Mouse (Mus musculus) activated CD4-positive, CD25-positive, alpha-beta regulatory T cell, adult 4 months (primary cell): ENCODE results near the gene Tshr. TPM values are rescaled to one million over a fixed set of nuclear protein-coding genes. Genes with fewer than 3 reads are reported as not detected.
"Not testable (repeated sequence)": the region's sequence is repeated elsewhere in the genome, so short reads cannot be mapped to it uniquely, and the experiment has no call there.

Experiments used
- ATAC-seq: one replicate; pipeline ENCODE4 v1.8.0; 2017
- polyA plus RNA-seq, 2 experiments: library from polyadenylated mRNA; unstranded; fragments of 100-300 nt; shearing (Covaris generic); gene quantifications; one replicate each; pipeline ENCODE4 v1.2.1; 2017

The Tshr gene
- polyA plus RNA-seq, 2 experiments from 2014 or later, result not detected

- no peak for ATAC-seq
Measured at GRCm38 (mm10) chr12:91500475-91500874, 116.1 kb downstream of the Tshr start.

- no peak for ATAC-seq
Measured at GRCm38 (mm10) chr12:91511766-91512165, 127.4 kb downstream of the Tshr start.

- ATAC-seq, result no peak
Measured at GRCm38 (mm10) chr12:91513980-91514379, 129.6 kb downstream of the Tshr start.

GRCm38 (mm10) chr12:91517808-91518207 lies 133.4 kb downstream of the Tshr start:
- no peak for ATAC-seq

GRCm38 (mm10) chr12:91523626-91524025 lies 139.3 kb downstream of the Tshr start:
- ATAC-seq, result peak; percentile 96

DNA sequence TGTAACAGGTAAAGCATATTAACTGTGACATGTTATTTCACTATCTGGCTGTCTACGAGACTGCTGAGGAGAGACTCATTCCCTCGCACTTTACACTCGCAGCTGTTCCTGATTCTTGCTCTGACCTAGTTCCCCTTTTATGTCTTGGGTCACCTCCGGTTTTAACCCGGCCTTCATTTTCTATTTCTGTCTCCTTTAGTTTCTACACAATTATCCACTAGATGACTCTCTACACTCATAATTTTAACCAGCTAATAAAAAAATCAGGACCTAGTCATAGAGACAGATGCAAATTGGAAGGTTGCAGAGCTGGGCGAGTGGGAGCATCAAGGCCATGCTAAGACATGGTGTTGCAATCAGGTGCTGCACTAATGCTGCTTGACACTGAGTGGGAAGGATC lies 150.2 kb downstream of the Tshr start:
- no peak for ATAC-seq

DNA sequence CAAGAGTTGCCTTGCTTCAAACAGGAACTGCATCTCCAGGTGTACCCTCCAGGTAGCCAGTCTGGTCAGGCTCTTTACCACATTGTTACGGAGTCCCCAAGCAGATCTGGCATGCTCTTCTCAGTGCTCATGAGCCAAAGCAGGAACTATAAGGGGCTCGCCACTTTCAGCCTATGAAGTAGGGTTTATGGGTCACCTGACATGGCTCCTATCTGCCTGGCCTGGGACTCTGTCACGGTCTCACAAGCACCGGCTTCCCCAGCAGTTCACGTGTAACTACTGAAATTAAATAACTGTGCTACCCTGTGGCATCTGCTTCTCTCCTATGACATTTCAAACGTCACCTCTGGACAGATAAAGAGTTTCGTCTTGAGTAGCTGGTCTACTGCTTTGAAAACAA lies 155.8 kb downstream of the Tshr start:
- no peak for ATAC-seq

- no peak for ATAC-seq
Measured at GRCm38 (mm10) chr12:91549471-91549870, 165.1 kb downstream of the Tshr start.

DNA sequence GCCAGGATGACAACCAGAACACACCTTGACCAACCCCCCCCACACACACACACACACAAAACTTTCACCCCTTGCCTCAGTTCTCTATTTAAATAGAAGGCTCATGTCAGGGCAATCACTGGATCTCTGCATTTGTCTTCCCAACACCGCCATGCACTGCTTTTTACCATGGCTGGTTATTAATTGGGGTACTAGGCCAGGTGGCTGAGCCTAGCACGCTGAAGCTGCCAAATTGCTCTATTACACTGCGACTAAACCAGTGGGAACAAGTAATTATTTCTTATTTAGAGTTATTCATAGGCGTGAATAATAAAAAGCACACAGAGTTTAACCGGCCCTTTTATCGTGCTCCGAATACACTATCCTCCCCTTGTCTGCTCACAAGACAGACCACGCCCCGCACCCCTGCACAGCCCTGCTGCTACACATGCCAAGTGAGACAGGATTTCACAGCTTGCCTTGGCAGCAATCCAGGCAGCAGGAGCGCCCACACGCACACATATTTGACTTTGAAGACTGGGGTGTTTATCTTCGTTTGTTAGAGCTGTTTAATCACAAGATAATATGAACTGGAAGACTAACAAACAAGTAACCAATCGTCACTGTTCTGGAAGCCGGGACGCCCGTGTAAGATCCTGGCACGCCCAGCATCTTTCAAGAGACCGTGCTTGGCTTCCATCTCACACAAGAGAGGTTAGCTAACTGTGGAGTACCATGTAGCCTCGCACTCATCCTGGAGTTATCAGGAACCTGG lies 167.6 kb downstream of the Tshr start:
- ATAC-seq, result no peak

DNA sequence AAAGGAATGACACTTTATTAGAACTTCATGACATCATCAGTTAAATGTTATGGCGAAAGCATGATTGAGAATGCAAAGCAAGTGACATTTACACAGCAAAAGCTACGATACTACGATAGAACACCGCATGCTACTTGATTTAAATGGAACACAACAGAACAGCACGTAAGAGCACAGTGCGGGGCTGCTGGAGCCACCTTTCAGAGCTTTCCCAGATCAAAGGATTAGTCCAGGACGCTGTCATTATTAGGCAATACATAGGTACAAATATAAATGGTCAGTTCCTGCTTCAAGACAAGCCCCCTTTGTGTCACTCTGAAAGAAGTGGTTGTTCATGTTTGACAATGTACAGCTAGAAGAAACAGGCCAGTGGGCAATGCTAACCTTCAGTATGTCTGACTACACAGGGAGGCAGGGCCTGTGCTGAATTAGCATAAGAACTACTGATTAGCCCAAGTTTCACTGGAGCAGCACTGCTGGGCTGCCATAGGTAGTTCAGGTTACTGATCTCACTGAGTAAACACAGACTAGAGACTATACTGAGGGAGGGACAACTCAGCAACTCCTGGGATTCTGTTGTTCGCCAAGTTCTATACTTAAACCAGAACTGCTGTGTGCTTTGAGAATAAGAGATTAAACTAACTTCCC lies 173.1 kb downstream of the Tshr start:
- not testable (repeated sequence) for ATAC-seq

DNA sequence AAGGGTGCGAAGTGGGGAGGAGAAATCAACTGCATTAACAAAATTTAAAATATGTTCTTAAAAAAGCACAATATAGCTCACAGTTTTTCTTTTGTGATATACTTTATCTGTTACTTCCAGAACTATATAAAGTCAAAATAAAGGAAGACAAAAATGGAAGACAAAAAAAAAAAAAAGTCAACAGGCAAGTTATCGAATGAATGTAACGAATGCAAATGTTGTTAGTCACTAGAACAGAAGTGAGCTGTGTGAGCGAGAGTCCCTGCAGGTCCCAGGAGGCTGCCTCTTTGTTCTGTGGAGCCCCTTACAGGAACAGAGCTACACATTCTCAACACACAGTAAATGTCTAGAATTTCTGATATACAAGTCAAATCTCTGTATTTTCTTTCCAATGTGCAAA lies 173.8 kb downstream of the Tshr start:
- not testable (repeated sequence) for ATAC-seq

- no peak for ATAC-seq
Measured at GRCm38 (mm10) chr12:91567145-91567544, 182.8 kb downstream of the Tshr start.

GRCm38 (mm10) chr12:91569255-91569654 lies 184.9 kb downstream of the Tshr start:
- ATAC-seq, result no peak

DNA sequence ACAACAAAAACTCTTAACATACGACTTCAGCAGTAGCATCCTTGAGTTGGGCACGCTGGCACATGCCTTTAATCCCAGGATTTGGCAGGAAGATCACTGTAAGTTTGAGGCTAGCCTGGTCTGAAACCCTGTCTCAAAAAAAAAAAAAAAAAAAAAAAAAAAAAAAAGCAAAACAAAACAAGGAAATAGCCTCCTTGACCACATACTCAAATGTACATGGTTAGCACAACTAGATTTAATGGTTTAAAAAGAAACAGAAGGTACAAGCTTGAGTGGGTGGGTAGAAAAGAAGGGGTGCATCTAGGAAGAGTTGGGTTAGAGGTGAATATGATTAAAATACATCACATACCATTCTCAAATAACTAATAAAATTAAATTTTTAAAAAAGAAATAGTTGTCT lies 187.3 kb downstream of the Tshr start:
- ATAC-seq, result no peak

GRCm38 (mm10) chr12:91579665-91580064 lies 195.3 kb downstream of the Tshr start:
- no peak for ATAC-seq

GRCm38 (mm10) chr12:91581204-91582070 lies 197.1 kb downstream of the Tshr start:
- no peak for ATAC-seq

GRCm38 (mm10) chr12:91582362-91583002 lies 198.1 kb downstream of the Tshr start:
- ATAC-seq, result no peak

DNA sequence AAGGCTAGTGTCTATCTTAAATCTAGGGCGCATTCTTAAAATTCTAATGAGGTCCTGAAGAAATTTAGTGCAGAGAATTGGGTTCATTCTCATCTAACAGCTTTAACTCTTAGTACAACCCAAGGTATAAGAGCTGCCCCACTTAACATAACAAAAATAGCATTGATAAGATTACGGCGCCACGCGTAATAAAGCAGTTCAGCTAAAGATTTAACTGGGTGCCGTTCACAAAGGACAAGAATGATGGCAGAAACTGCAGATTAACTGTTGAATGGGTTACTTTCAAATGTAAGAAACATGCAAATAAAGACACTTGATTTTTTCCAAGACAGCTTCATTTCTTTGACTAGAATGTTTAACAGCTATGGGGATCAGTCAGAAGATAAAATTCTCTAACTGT lies 199.0 kb downstream of the Tshr start:
- ATAC-seq, result no peak

GRCm38 (mm10) chr12:91585206-91585605 lies 200.8 kb downstream of the Tshr start:
- no peak for ATAC-seq

- ATAC-seq, result not testable (repeated sequence)
Measured at GRCm38 (mm10) chr12:91585815-91586214, 201.5 kb downstream of the Tshr start.

DNA sequence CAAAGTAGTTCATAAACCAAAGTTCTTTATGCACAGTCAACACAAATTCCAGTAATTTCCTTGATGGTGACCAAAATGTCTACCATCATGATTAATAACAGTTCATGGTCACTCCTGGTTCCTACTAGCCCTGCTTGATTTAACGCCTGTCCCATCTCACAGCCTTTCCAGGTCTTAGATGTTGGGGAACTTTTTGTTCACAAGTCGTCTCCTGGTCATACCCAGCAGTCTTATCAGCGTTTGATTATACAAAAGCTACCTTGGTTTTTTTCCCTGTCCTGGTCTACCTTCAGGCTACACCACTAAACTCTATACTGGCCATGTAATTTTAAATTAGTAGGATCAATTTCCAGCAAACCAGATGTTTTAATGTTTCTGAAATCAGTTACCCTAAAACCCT lies 202.7 kb downstream of the Tshr start:
- no peak for ATAC-seq

DNA sequence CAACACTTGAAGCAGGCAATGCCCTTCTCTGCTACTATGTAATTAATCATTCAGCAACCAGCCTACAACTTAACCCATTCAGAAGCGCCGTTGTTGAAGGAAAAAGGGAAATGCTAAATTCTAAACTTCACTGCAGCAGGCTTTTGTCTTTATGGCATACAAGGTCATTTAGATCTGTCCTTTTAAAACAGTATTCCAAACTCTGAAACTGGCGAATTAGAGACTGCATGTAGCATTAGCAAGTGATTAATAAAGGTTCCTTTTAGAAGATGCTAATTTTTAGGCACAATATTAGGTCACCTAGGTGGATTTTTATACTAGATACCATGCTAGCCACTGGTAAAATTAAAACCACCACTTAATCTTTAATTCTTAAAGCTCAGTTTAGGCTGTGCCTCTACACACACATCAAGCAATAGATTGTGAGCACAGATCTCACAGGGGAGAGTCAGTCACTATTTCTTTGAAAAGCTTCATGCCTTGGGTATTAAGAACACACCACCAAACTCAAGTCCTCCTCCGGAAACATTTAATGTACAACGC lies 203.2 kb downstream of the Tshr start:
- no peak for ATAC-seq
